Mouse (Mus musculus): Measurements from ENCODE around the gene Tlx1.

GRCm38 (mm10) chr19:45147071-45147470 lies 3.4 kb upstream of the Tlx1 start:
- TF ChIP-seq CTCF (IDR thresholded peaks at IDR 0.05; ENCODE audit: low read depth) = no peak
- TF ChIP-seq EP300 (IDR thresholded peaks at IDR 0.05; ENCODE audit: low read depth) = no peak

All from heart, postnatal 0 days (tissue).